Mouse (Mus musculus) megakaryocyte, embryonic 14.5 days (primary cell): ENCODE results near the gene Ccdc88a.

Experiments
- FLI1 ChIP-seq: IDR thresholded peaks from 2 replicates; pipeline ENCODE4 v1.6.1; 2012; ENCODE audit warnings: low read length, inconsistent platforms, mixed read lengths
- GATA1 ChIP-seq: IDR thresholded peaks from 3 replicates; pipeline ENCODE4 v1.6.1; 2012; ENCODE audit warnings: mixed read lengths, low read length, inconsistent platforms, borderline replicate concordance

DNA sequence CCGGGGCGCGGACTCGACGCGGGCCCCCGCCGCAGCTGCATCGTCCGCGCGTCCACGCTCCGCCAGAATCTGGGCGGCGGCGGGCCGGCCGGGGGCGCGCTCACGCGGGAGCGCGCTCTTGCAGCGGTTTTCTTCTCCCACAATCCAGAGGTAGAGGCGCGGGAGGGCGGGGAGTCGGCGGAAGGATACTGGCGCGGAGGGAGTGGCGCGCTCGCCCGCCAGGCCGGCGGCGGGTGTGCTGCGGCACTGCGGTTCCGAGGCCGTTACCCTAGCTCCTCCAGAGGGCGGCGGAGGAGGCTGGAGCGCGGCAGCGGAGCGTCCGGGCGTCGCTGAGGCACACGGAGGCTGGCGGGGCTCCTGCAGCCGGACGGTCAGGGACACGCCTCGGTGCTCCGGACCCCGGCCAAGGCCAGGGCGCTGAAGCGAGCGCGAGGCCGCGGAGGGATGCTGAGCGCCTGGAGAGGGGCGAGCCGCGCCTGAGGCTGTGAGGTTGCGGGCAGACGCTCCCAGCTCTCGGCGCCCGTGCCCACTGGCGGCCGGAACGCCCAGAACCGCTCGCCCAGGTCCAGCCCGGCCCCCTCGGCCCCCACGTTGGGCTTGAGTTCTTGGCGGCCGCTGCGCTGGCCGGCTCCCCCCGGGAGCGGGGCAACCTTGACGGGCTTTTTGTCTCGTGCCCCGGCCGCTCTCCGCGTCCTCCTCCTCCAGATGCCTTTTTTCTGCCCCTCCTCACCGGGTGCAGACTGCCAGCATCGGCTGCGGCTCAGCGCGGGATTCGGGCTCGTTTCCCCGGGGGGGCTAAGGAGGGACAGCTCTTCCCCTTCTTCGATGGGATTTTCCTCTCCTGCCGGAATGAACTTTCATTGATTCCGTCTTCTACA is at the start of gene Ccdc88a:
- TF ChIP-seq GATA1 (no peak), FLI1 (no peak)
